Mouse (Mus musculus) C2C12 (cell line): ENCODE results near the gene Slc6a9.

Experiments
- CEBPB ChIP-seq: IDR thresholded peaks from one replicate; pipeline ENCODE4 v1.6.1; 2011; ENCODE audit warnings: low read depth, mild to moderate bottlenecking, control low read depth, moderate library complexity
- CTCF ChIP-seq: IDR thresholded peaks from one replicate; pipeline ENCODE4 v1.5.1; 2011; ENCODE audit not compliant: control insufficient read depth, insufficient read depth, insufficient read length
- FOSL1 ChIP-seq: IDR thresholded peaks from one replicate; pipeline ENCODE4 v1.8.0; 2011; ENCODE audit warnings: mild to moderate bottlenecking, low read length; ENCODE audit not compliant: poor library complexity, insufficient read depth, severe bottlenecking
- MAX ChIP-seq: IDR thresholded peaks from one replicate; pipeline ENCODE4 v1.6.1; 2011; ENCODE audit warnings: mild to moderate bottlenecking, control low read depth
- MYOD1 ChIP-seq: IDR thresholded peaks from one replicate; pipeline ENCODE4 v1.6.1; 2011; ENCODE audit warnings: low read depth; ENCODE audit not compliant: control insufficient read depth, insufficient read length
- MYOG ChIP-seq: IDR thresholded peaks from one replicate; pipeline ENCODE4 v1.6.1; 2011; ENCODE audit not compliant: control insufficient read depth, insufficient read length; ENCODE audit errors: extremely low read depth
- USF1 ChIP-seq: IDR thresholded peaks from one replicate; pipeline ENCODE4 v1.6.1; 2011; ENCODE audit warnings: low read depth, mild to moderate bottlenecking, control low read depth, moderate library complexity

DNA sequence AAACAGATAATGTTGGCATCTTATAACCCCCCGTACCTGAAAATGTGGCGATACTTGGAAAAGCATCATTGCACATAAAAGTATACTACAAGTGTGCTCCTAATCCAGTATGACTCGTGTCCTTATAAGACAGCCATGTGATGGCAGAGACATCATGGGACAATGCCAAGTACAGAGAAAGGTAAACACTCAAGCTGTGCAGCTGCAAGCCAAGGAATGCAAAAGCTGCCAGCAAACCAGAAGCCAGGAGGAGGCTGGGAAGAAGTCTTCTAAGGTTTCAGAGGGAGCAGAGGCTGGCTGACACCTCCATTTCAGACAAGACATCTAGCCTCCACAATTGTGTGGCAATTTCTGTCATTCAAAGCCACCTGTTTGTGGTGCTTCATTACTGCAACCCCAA lies 71.9 kb downstream of the Slc6a9 start:
- TF ChIP-seq CTCF: no peak
- no peak for TF ChIP-seq MAX
- no peak for TF ChIP-seq CEBPB
- TF ChIP-seq MYOD1: no peak
- TF ChIP-seq USF1: no peak
- no peak for TF ChIP-seq FOSL1
- TF ChIP-seq MYOG: no peak
